Mouse (Mus musculus): ENCODE measurements at regions not wholly inside any gene's neighbourhood (a gene's known extent, or its start where the extent isn't known, plus 50 kb on each side); places are given as distances from the start of the nearest gene placed in this dataset.

GRCm38 (mm10) chr6:81413611-81414010 is 509.9 kb upstream of the Gcfc2 start:
- TF ChIP-seq CTCF (IDR thresholded peaks at IDR 0.05; ENCODE audit: borderline replicate concordance, extremely low read depth, insufficient read depth, insufficient read length) (no peak), POLR2A (IDR thresholded peaks at IDR 0.05; ENCODE audit: borderline replicate concordance, extremely low read depth, insufficient read depth, insufficient read length, poor library complexity, severe bottlenecking) (no peak)
